Mouse (Mus musculus): ENCODE measurements at regions not wholly inside any gene's neighbourhood (a gene's known extent, or its start where the extent isn't known, plus 50 kb on each side); places are given as distances from the start of the nearest gene placed in this dataset.

DNA sequence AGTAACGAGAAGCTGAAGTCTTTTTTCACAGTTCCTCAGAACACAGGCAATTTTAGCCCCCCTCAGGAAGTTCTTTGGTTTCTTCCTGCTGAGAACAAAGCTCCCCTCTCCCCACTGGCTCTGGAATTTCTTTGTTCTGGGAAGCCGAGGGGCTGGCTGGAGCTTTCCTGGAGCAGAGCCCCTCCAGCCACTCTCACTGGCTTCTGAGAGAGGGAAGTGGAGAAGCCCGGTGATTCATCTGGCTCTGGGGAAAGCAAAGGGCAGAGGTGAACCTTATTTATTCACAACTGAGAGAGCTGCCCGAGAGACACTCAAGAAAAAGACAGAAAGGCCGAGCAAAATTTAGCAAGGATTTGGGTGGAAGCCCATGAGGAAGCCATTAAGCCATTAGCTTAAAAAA is 63.9 kb downstream of the Ddx3x start:
- DNase-seq (ENCODE audit: low spot score in 2 of 2) = peak in 1 of 2 experiments; percentile 21

DNA sequence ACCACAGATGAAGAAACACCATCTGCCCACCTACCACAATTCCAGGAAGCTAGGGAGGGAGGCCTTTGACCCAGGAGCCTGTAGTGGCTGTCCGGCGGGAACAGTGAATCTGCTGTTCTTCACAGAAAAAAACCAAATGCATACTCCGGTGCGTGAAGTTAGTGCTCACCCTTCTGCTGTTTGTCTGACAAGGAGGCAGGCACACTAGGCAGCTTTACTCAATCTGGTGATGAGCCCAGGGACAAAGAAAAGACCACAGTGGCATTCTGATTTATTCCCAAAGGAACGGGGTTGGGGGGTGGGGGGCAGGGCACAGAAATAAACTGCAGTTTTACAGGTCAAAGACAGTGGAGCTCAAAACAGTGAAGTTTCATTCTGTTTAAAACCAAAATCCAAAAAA is 64.4 kb downstream of the Ddx3x start:
- DNase-seq (ENCODE audit: low spot score in 2 of 2) = no peak

GRCm38 (mm10) chrX:13346011-13346631 is 65.4 kb downstream of the Ddx3x start:
- no peak for DNase-seq (ENCODE audit: low spot score in 2 of 2)

- peak in 1 of 2 experiments; percentile 12 for DNase-seq (ENCODE audit: low spot score in 2 of 2)
Measured at GRCm38 (mm10) chrX:13346696-13347026, 65.9 kb downstream of the Ddx3x start.

DNA sequence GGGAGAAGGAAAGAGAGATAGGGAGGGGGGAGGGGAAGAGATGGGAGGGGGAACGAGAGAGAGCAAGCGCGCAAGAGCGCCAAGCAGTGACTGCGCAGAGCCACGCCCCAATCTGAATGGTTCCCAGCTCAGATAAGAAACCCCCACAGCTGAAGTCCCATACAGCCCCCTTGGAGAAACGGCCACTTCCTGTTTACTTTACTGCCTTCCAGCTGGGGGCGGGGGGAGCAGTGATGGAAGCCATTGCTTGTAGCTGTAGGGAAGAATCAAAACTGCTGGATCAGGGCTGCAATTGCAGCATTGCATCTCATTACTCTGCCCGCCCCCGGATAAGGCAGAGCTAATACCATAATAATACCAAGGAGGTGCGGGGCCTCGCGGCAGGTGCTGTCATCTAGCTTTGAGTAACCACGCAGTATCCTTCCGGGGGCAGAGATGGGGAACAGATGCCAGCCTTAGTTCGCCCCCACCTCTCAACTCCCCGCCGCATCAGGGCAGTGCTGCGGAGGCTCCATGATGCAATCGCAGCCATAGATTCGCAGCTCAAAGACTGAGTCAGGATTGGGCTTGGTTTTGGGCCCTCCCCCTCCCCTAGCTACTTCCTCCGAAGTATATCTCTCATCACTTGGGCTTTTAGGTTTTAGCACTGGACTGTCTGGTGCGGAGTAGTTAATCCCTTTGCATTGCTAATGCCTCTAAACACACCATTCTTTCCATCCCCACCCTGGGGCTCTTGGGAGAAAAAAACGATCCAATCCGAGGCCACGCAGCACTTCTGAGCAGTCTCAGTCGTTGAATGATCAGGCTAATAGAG is 66.5 kb downstream of the Ddx3x start:
- peak; percentile 50 to 69 for DNase-seq (ENCODE audit: low spot score in 2 of 2)

- DNase-seq (ENCODE audit: low spot score in 2 of 2) = no peak
Measured at GRCm38 (mm10) chrX:13348415-13348814, 67.6 kb downstream of the Ddx3x start.

GRCm38 (mm10) chrX:13350461-13350860 is 69.7 kb downstream of the Ddx3x start:
- DNase-seq (ENCODE audit: low spot score in 2 of 2) = no peak

- DNase-seq (ENCODE audit: low spot score in 2 of 2) = no peak
Measured at GRCm38 (mm10) chrX:13357149-13357783, 76.5 kb downstream of the Ddx3x start.

DNA sequence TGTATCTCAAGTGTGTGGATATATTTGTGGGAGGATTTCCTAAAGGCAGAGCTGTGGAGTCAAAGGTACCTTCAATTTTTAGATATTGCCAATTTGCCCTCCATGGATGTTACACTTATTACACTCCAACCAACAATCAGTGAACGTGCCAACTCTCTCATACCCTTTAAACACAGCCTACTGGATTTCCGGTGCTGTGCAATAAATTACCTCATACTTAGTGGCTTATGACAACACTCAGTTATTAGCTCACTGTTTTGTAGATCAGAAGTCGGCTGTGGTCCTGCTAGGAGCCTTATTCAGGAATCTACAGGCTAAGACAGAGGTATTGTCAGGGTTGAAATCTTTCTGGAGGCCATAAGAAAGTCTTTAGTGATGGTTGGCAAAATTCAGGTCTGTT is 77.2 kb downstream of the Ddx3x start:
- DNase-seq (ENCODE audit: low spot score in 2 of 2) = no peak

- no peak for DNase-seq (ENCODE audit: low spot score in 2 of 2)
Measured at GRCm38 (mm10) chrX:13360436-13360835, 79.7 kb downstream of the Ddx3x start.

GRCm38 (mm10) chrX:13370319-13370718 is 89.5 kb downstream of the Ddx3x start:
- DNase-seq (ENCODE audit: low spot score in 2 of 2) = no peak

GRCm38 (mm10) chrX:13372752-13373151 is 92.0 kb downstream of the Ddx3x start:
- DNase-seq (ENCODE audit: low spot score in 2 of 2) = no peak

DNA sequence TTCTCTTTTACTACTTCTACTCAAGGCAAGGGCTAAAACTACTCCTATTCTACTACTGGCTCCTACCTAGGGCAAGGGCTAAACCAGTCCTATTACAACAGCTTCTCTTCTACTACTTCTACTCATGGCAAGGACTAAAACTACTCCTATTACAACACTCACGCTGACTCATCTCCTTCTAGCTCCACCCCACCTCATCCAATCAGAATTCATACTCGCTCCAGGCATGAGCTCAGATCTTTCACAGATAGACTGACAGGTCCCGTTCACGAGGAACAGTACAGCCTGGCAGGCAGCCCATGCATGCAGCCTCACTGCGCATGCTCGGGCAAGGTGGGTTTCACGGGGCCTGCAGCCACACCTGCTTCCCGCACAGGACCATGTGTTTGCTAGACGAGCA is 79.6 kb upstream of the Nyx start:
- no peak for DNase-seq (ENCODE audit: low spot score in 2 of 2)

- DNase-seq (ENCODE audit: low spot score in 2 of 2) = no peak
Measured at GRCm38 (mm10) chrX:13398466-13398865, 67.4 kb upstream of the Nyx start.

DNA sequence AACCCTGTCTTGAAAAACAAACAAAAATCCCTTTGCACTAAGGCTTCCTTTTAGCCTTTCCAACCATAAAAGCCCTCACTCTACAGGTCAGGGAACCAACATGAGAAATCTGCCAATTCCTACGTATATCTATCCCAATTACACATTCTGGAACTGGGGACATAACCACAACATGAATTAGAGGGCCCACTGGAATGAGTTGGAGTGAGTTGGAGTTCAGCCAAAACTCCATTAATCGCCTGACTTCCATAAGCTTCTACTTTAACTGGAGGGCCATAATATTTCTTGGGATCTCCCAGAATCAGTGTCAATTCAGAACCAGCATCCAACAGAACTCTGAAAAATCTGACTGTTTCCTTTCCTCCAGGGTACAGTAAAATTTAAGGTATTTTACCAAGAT is 53.2 kb upstream of the Nyx start:
- DNase-seq (ENCODE audit: low spot score in 2 of 2) = no peak

GRCm38 (mm10) chrX:13413135-13413534 is 52.8 kb upstream of the Nyx start:
- DNase-seq (ENCODE audit: low spot score in 2 of 2) = no peak
